Mouse (Mus musculus): ENCODE data around the gene Cdrt4.

DNA sequence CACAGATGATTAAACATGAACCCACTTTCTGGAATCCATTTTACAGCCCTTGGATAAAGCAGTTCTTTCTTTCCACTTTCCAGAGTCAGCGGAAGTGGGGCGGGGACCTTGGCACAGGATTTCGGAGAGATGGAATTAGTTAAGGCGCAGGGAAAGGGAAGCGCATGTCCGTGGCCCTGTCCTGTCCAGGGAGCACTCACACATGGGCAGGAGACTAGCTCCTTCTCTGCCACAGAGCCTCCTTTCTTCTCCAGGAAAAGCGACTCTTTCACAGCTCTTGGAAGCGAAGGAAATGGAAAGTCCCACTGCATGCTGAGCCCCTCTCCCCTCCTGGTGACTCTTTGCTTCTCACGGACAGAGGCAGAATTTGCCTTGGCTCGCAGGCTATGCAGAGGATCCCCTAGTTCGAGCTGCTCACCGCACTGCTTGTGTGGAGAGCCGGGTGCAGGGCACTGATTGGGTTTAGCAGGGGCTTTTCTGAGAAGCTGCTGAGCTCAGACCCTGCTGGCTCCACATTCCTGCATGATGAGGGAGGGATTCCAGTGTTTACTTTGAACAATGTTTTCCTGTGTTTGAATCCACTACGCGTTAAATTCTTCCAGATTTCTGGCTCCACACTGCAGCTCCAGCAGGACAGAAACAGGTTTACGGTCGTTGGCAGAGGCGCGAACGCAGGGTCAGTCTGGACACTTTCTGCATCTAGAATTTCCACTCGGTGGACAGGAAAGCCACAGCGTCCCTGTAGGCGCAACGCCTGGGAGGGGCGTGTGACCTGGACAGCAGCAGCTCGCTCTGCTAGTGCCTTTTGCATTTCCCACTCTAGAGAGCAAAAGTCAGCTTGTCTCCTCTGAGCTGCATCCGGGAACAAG is 16.0 kb downstream of the Cdrt4 start:
- TF ChIP-seq CTCF (IDR thresholded peaks at IDR 0.05; ENCODE audit: borderline replicate concordance, control insufficient read depth, extremely low read depth, insufficient read depth, low read length, poor library complexity) = no peak
- no peak for TF ChIP-seq POLR2A (IDR thresholded peaks at IDR 0.05; ENCODE audit: control insufficient read depth, extremely low read depth, insufficient read depth, low read length, poor library complexity)

Data from thymus, adult 2 months (tissue).